Mouse (Mus musculus) cerebellum, adult 2 months (tissue): ENCODE results near the gene Setd3. TPM values are rescaled to one million over a fixed set of nuclear protein-coding genes. Genes with fewer than 3 reads are reported as not detected.

Source experiments
- DNase-seq, 2 experiments: peaks; one replicate each; pipeline ENCODE4 v3.0.0; 2021
- H3K27ac ChIP-seq: fragments of 200-500 bp; 2 replicates; pipeline ENCODE4 v1.5.1; 2012; ENCODE audit warnings: low read length, control low read depth, inconsistent platforms; ENCODE audit not compliant: insufficient read depth
- H3K27me3 ChIP-seq: fragments of 200-500 bp; 2 replicates; pipeline ENCODE4 v1.6.1; 2012; ENCODE audit warnings: inconsistent platforms, mild to moderate bottlenecking, low read length, moderate library complexity; ENCODE audit not compliant: control insufficient read depth, insufficient read depth
- H3K4me1 ChIP-seq: fragments of 200-500 bp; 2 replicates; pipeline ENCODE4 v1.6.1; 2011; ENCODE audit warnings: low read length; ENCODE audit not compliant: control insufficient read depth, insufficient read depth
- H3K4me3 ChIP-seq: fragments of 200-500 bp; replicated peaks from 2 replicates; pipeline ENCODE3; 2011; ENCODE audit warnings: mild to moderate bottlenecking, low read depth, low read length, control low read depth; ENCODE audit not compliant: insufficient read depth
- CTCF ChIP-seq: fragments of 200-500 bp; IDR thresholded peaks from 2 replicates; pipeline ENCODE4 v1.5.1; 2011; ENCODE audit warnings: low read depth, mild to moderate bottlenecking, control low read depth, low read length, moderate library complexity, borderline replicate concordance; ENCODE audit not compliant: insufficient read depth
- POLR2A ChIP-seq: fragments of 200-500 bp; IDR thresholded peaks from 2 replicates; pipeline ENCODE4 v1.6.1; 2011; ENCODE audit warnings: low read length, control low read depth, borderline replicate concordance; ENCODE audit not compliant: insufficient read depth
- WGBS: fragments of 180-500 bp; shearing (Covaris S2); methylation state at CpG from one replicate; pipeline ENCODE4 v1.1.7; 2018; 5-methylcytosine and 5-hydroxymethylcytosine counted together
- polyA plus RNA-seq: library from polyadenylated mRNA; depleted of rRNA; stranded (reverse); fragments of >200 nt; gene quantifications from 2 replicates; pipeline ENCODE4 v1.2.3, GENCODE M21; 2012; rRNA removed

Setd3 gene
- polyA plus RNA-seq: 117 and 122 TPM in 2 replicates

DNA sequence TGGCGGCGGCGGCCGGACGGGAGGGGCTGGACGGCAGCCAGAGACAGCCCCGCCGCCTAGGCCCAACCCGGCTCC, at the start of gene Setd3:
Gene Setd3, minus strand, starts transcription at position 69 of the 75 bp plus-strand sequence.
- H3K4me1 ChIP-seq: peaks cover 6% of the 10 kb centered on the region; the same call in 1 of the 2 replicates
- 2% methylated on average over 8 of the region's 9 CpGs for WGBS
- DNase-seq: no peak
- no peaks in the 10 kb centered on the region for H3K27me3 ChIP-seq
- peak within 1 kb of the TSS; percentile 77 for H3K4me3 ChIP-seq
- no peak for TF ChIP-seq CTCF
- TF ChIP-seq POLR2A: no peak
- peak within 1 kb of the TSS; percentile 86 for H3K27ac ChIP-seq

DNA sequence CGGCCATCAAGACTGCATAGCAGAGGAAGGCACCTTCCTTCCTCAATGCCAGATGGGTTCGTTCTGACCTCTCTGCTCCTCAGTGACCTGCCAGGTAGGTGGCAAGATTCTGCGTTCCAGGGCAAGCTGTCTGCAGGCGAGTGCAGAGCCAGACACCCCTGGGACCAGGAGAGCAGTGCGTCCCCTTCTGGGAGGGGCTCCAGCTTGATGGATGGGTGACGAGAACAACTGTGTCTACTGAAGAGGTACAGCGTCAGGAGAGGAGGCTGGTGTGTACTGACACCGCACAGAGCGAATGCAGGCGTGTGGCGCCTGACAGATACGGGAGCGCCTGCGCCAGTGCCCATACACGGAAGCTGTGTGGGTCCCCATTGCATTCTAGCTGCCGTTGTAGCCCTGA, 48.4 kb upstream of the Setd3 start:
- Histone ChIP-seq H3K4me3 (no peak overlapping the region), H3K27ac (peak overlapping the region; percentile 73), H3K27me3 (no peaks in the 10 kb centered on the region), H3K4me1 (peaks cover 78% of the 10 kb centered on the region)
- peak in 1 of 2 experiments; percentile 61 for DNase-seq
- WGBS: 43% methylated on average over 16 of the region's 16 CpGs
- TF ChIP-seq CTCF (no peak), POLR2A (no peak)

DNA sequence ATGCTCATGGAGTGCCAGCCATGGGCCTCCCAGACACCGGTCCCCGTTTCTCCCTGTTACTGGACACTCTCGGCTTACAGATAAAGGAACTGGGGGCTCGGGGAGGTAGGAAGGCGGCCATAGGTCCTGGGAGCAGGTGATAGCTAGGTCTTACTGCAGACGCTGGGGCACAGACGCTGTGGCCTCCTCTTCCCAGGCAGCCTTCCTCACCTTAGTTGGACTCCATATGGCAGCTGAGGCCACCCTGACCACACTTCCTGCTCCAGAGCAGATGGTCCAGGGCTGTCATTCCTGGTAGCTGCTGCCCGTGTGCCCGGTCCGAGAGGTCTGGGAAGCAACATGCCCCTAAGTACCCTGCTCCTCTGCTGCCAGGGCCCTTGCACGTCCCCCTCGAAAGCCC, 47.8 kb upstream of the Setd3 start:
- no peaks in the 10 kb centered on the region for H3K27me3 ChIP-seq
- H3K4me1 ChIP-seq: peaks cover 75% of the 10 kb centered on the region
- H3K4me3 ChIP-seq: no peak overlapping the region
- DNase-seq: peak; percentile 85 to 90
- H3K27ac ChIP-seq: peak overlapping the region; percentile 73
- 11% methylated on average over 12 of the region's 12 CpGs for WGBS
- TF ChIP-seq CTCF (no peak), POLR2A (peak; percentile 45; the same call in 1 of the 2 replicates)

DNA sequence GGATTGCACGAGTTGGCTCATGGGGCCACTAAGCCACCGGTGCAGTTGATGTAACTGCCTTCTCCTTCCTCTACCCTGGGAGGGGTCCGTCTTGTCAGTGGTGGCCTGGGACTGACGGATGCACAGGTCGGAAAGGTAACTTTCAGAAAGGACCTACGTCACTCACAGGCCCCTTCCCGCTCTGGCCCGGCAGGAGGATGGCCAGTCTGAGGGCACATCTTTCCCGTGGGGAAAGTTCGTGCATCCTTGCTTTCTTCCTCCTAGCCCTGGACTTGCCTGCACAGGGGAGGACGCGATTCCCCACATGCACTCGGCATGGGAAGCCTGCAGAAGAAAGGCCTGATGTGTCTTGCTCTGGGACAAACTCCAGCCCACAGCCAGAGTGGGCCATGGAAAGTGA, 47.1 kb upstream of the Setd3 start:
- Histone ChIP-seq H3K4me1 (peaks cover 77% of the 10 kb centered on the region), H3K27ac (peak overlapping the region; percentile 73), H3K27me3 (no peaks in the 10 kb centered on the region), H3K4me3 (no peak overlapping the region)
- TF ChIP-seq POLR2A: no peak
- TF ChIP-seq CTCF: no peak
- WGBS: 61% methylated on average over 13 of the region's 13 CpGs
- DNase-seq: peak in 1 of 2 experiments; percentile 66

DNA sequence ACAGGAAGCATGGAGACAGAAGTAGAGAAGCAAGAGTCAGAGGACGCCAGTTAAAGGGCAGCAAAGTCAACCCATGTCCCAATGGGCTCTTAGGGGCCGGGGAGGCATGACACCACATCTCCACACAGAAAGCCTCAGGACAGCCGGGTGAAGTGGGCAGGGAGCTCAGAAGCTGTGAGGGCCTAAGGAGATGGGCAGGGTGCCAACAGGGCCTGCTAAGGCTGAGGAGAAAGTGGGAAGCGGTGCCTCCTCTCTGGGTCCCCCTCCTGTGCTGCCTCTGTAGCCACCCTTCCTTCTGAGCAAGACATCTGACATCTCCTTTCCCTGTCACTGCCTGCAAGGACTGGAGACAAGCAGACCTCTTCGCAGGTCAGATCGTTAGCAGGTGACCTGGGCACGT, 46.7 kb upstream of the Setd3 start:
- Histone ChIP-seq H3K27me3 (no peaks in the 10 kb centered on the region), H3K4me1 (peaks cover 77% of the 10 kb centered on the region), H3K4me3 (no peak overlapping the region), H3K27ac (peak overlapping the region; percentile 73)
- DNase-seq: no peak
- TF ChIP-seq POLR2A (no peak), CTCF (no peak)
- WGBS: 41% methylated on average over 7 of the region's 7 CpGs

DNA sequence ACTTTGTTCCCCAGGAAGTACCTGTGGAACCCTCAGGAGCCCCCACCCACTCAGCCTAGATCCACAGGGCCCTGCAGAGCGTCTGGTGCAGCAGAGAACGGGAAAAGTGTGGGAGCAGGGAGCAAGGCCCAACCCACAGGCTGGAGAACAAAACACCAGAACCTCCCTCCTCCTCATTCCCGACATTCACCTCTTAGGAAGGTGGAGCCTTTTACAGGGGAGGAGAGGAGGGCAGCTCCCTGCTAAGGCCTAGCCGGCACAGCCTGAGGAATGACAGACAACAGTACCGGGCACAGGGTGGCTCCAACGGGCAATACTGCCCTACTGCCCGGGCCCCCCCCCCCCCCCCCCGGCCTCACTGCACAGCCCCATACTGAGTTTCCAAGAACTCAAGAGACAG, 44.2 kb upstream of the Setd3 start:
- TF ChIP-seq POLR2A: no peak
- no peak for TF ChIP-seq CTCF
- H3K4me1 ChIP-seq: peaks cover 81% of the 10 kb centered on the region
- WGBS: 61% methylated on average over 8 of the region's 8 CpGs
- no peak for DNase-seq
- H3K4me3 ChIP-seq: no peak overlapping the region
- H3K27me3 ChIP-seq: no peaks in the 10 kb centered on the region
- H3K27ac ChIP-seq: no peak overlapping the region

DNA sequence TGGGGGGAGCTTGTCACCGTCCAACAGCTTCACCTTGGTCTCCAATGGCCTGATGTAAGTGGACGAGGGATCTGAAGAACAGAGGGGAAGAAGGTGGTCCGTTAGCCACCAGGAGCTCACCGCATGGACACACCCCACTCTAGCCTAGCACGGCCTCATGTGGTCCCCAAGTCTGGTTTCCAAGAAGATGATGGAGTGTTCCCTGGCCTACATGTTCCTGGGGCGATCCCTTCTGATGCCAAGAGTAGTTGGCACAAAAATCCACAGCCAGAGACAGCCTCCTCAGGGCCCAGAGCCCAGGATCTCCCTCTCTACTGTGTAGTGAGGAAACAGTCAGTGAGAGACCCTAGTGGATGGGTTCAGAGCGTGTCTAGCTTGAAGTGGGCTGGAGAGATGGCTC, 42.6 kb upstream of the Setd3 start:
- no peak for TF ChIP-seq CTCF
- no peak for TF ChIP-seq POLR2A
- 38% methylated on average over 7 of the region's 7 CpGs for WGBS
- H3K27me3 ChIP-seq: no peaks in the 10 kb centered on the region
- H3K4me3 ChIP-seq: no peak overlapping the region
- H3K4me1 ChIP-seq: peaks cover 75% of the 10 kb centered on the region
- peak overlapping the region; percentile 12; the same call in 1 of the 2 replicates for H3K27ac ChIP-seq
- DNase-seq: peak in 1 of 2 experiments; percentile 47

DNA sequence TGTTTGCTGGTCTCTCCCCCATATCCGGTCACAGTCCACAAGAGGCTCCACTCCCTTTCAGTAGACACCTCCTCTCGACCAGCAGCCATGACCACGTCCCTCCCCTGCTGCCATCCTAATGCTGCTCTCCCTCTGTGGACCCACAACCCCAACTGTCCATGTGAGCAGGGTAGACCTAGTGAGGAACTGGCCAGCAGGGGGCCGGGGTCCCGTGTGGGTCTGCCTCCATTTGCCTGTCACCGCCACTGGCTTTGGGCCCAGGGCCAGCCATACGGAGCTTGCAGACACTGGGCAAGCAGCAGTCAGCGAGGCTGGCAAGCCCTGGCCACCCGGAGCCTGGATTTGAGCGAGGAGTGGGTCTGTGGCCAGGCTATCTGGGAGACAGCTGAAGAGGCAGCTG, 42.1 kb upstream of the Setd3 start:
- TF ChIP-seq CTCF (no peak), POLR2A (no peak)
- Histone ChIP-seq H3K4me1 (peaks cover 73% of the 10 kb centered on the region), H3K27me3 (no peaks in the 10 kb centered on the region), H3K27ac (no peak overlapping the region), H3K4me3 (no peak overlapping the region)
- 16% methylated on average over 10 of the region's 10 CpGs for whole genome bisulfite sequencing
- DNase-seq: peak in 1 of 2 experiments; percentile 62

DNA sequence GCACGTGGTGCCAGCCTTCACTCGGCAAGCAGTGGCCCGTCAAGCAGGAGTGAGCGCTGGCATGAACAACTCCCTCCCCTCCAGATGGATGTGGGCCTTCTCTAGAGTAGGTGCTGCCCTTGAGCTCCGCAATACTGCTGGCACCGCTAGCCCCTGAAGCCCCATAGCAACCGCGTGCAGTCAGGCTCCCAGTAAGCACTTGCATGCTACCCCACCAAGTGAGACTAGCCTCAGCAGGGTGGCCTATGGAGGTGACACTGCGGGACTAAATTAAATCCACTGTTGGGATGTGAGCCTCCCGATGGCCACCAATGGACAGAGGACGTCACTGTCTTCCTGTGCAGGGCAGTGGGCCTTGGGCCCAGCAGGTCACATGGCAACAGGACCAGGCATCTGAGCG, 41.5 kb upstream of the Setd3 start:
- H3K27me3 ChIP-seq: no peaks in the 10 kb centered on the region
- 32% methylated on average over 12 of the region's 12 CpGs for WGBS
- TF ChIP-seq POLR2A (no peak), CTCF (no peak)
- H3K4me1 ChIP-seq: peaks cover 67% of the 10 kb centered on the region
- peak in 1 of 2 experiments; percentile 56 for DNase-seq
- no peak overlapping the region for H3K4me3 ChIP-seq
- H3K27ac ChIP-seq: no peak overlapping the region
